Mouse (Mus musculus): ENCODE measurements around the gene Olfr385.
"Not testable (repeated sequence)": the region's sequence is repeated elsewhere in the genome, so short reads cannot be mapped to it uniquely, and the experiment has no call there.

DNA sequence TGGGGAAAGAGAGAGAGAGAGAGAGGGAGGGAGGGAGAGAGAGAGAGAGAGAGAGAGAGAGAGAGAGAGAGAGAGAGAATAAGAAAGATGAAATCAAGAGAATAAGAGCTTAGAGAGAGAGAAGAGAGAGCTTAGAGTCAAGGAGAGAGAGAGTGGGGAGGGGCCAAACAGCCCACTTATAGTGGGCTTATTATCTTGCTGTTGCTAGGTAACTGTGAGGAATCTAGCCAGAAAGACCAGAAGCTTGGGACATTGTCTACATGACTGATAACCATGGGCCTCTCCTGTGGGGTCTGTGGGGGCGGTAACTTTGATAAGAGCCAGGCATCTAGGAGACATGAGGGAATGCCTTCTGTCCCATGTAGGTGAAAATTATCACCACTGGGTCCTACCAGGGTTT is 9.6 kb downstream of the Olfr385 start:
- TF ChIP-seq HCFC1 (IDR thresholded peaks at IDR 0.05; ENCODE audit: borderline replicate concordance, insufficient read depth, low read length); ZNF384 (IDR thresholded peaks at IDR 0.05; ENCODE audit: low read depth, low read length): not testable (repeated sequence)
